Mouse (Mus musculus): Measurements from ENCODE around the gene Gm37240. TPM values are rescaled to one million over a fixed set of nuclear protein-coding genes. Genes with fewer than 3 reads are reported as not detected.

Gm37240 gene
- total and polyA plus RNA-seq, 3 experiments, result not detected

DNA sequence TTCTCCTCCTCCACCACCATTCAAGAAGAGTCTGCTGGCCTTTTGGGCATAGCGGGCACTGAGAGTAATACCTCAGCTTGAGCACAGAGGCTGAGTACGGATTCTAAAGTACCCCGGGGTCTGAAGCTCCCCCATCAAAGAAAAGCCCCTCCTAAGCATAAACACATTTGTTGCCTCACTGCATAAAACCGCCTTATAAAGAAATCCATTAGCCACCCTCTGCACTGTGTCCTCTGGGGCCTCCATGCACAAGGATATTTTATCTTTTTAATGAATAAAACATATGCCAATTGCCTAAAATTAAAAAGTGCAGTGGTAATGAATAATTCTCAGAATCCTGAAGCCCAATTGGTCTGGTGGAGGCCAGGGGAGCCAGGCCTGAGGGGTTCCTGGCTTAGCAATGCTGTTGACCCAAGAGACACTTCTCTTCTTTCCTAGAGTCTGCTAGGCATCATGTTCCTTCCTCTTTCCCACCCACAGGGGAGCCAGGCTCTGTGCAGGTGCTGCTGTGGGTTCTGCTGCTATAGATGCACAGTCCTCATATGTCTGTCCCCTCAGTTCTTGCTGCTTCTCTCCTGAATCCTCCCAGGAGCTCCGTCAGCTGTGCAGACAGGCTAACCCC lies 463.8 kb downstream of the Gm37240 start:
- no peaks in the 10 kb centered on the region for H3K36me3 ChIP-seq (replicated peaks)
- no peak for DNase-seq (ENCODE audit: low spot score)
- no peaks in the 10 kb centered on the region for H3K4me1 ChIP-seq (ENCODE audit: insufficient read depth, low read depth, low read length)
- ATAC-seq (ENCODE audit: extremely low read depth, insufficient number of reproducible peaks, low FRiP score, poor library complexity, severe bottlenecking), result no peak
- TF ChIP-seq TAL1 (conservative IDR thresholded peaks at IDR 0.05; ENCODE audit: low read depth, low read length) (no peak), GATA2 (IDR thresholded peaks at IDR 0.05; ENCODE audit: borderline replicate concordance, low read depth, low read length) (no peak), CTCF (IDR thresholded peaks at IDR 0.05; ENCODE audit: low read depth, low read length) (no peak), POLR2AphosphoS5 (IDR thresholded peaks at IDR 0.05; ENCODE audit: insufficient replicate concordance, low read depth, low read length) (no peak), GATA1 (IDR thresholded peaks at IDR 0.05; ENCODE audit: borderline replicate concordance, low read length) (no peak)
- H3K27me3 ChIP-seq (ENCODE audit: insufficient read depth, low read length), result no peaks in the 10 kb centered on the region
- H3K9me3 ChIP-seq (replicated peaks), result no peaks in the 10 kb centered on the region
- no peak overlapping the region for H3K4me3 ChIP-seq (ENCODE audit: low read depth, low read length)

GRCm38 (mm10) chr3:85421403-85421802 lies 465.9 kb downstream of the Gm37240 start:
- H3K36me3 ChIP-seq (replicated peaks), result no peaks in the 10 kb centered on the region
- no peak for DNase-seq (ENCODE audit: low spot score)
- no peak overlapping the region for H3K4me3 ChIP-seq (ENCODE audit: low read depth, low read length)
- TF ChIP-seq CTCF (IDR thresholded peaks at IDR 0.05; ENCODE audit: low read depth, low read length) (no peak), TAL1 (conservative IDR thresholded peaks at IDR 0.05; ENCODE audit: low read depth, low read length) (no peak), GATA2 (IDR thresholded peaks at IDR 0.05; ENCODE audit: borderline replicate concordance, low read depth, low read length) (no peak), GATA1 (IDR thresholded peaks at IDR 0.05; ENCODE audit: borderline replicate concordance, low read length) (no peak), POLR2AphosphoS5 (IDR thresholded peaks at IDR 0.05; ENCODE audit: insufficient replicate concordance, low read depth, low read length) (no peak)
- no peak for ATAC-seq (ENCODE audit: extremely low read depth, insufficient number of reproducible peaks, low FRiP score, poor library complexity, severe bottlenecking)
- H3K9me3 ChIP-seq (replicated peaks), result no peaks in the 10 kb centered on the region
- H3K4me1 ChIP-seq (ENCODE audit: insufficient read depth, low read depth, low read length), result no peaks in the 10 kb centered on the region
- no peaks in the 10 kb centered on the region for H3K27me3 ChIP-seq (ENCODE audit: insufficient read depth, low read length)

DNA sequence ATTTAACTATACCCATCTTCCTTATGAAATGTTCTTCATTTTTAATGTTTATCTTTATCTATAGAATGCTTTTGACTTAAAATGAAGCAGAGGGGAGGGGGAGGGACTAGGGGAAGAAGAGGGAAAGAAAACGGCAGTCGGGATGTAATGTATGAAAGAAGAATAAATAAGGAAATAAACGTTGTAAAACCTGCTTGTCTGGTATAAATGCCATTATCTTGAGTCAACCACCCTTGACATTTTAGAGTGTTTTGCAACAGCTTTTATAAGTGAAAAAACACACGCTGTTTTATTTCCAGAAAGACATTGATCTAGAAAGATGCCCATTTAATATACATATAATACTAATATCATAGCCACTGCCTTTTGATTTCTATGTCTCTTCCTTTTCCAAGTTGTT lies 469.7 kb downstream of the Gm37240 start:
- Histone ChIP-seq H3K4me3 (ENCODE audit: low read depth, low read length) (no peak overlapping the region), H3K9me3 (replicated peaks) (no peaks in the 10 kb centered on the region), H3K36me3 (replicated peaks) (no peaks in the 10 kb centered on the region), H3K4me1 (ENCODE audit: insufficient read depth, low read depth, low read length) (no peaks in the 10 kb centered on the region), H3K27me3 (ENCODE audit: insufficient read depth, low read length) (no peaks in the 10 kb centered on the region)
- no peak for DNase-seq (ENCODE audit: low spot score)
- TF ChIP-seq POLR2AphosphoS5 (IDR thresholded peaks at IDR 0.05; ENCODE audit: insufficient replicate concordance, low read depth, low read length), result no peak
- no peak for TF ChIP-seq TAL1 (conservative IDR thresholded peaks at IDR 0.05; ENCODE audit: low read depth, low read length)
- TF ChIP-seq CTCF (IDR thresholded peaks at IDR 0.05; ENCODE audit: low read depth, low read length), result no peak
- no peak for TF ChIP-seq GATA1 (IDR thresholded peaks at IDR 0.05; ENCODE audit: borderline replicate concordance, low read length)
- no peak for TF ChIP-seq GATA2 (IDR thresholded peaks at IDR 0.05; ENCODE audit: borderline replicate concordance, low read depth, low read length)
- no peak for ATAC-seq (ENCODE audit: extremely low read depth, insufficient number of reproducible peaks, low FRiP score, poor library complexity, severe bottlenecking)

DNA sequence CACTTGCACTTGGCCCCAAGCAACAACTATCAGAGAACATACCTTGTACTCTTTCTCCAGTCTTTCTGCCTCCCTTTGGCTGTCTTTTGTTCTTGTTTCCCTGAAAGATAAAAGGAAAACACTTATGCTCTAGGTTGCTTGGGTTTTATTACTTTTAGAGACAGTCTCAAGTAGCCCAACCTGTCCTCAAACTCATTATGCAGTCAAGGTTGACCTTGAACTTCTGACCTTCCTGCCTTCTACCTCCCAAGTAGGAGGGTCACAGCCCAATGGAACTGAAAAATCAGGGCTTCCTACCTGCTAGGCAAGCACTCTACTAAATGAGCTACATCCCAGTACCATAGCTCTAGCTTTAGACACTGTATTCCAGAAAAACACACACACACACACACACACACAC lies 488.5 kb downstream of the Gm37240 start:
- H3K36me3 ChIP-seq (replicated peaks), result no peaks in the 10 kb centered on the region
- no peak for DNase-seq (ENCODE audit: low spot score)
- TF ChIP-seq TAL1 (conservative IDR thresholded peaks at IDR 0.05; ENCODE audit: low read depth, low read length) (no peak), GATA1 (IDR thresholded peaks at IDR 0.05; ENCODE audit: borderline replicate concordance, low read length) (no peak), POLR2AphosphoS5 (IDR thresholded peaks at IDR 0.05; ENCODE audit: insufficient replicate concordance, low read depth, low read length) (no peak), CTCF (IDR thresholded peaks at IDR 0.05; ENCODE audit: low read depth, low read length) (no peak), GATA2 (IDR thresholded peaks at IDR 0.05; ENCODE audit: borderline replicate concordance, low read depth, low read length) (no peak)
- no peak overlapping the region for H3K4me3 ChIP-seq (ENCODE audit: low read depth, low read length)
- H3K4me1 ChIP-seq (ENCODE audit: insufficient read depth, low read depth, low read length), result no peaks in the 10 kb centered on the region
- H3K27me3 ChIP-seq (ENCODE audit: insufficient read depth, low read length), result no peaks in the 10 kb centered on the region
- H3K9me3 ChIP-seq (replicated peaks), result peaks cover 26% of the 10 kb centered on the region
- ATAC-seq (ENCODE audit: extremely low read depth, insufficient number of reproducible peaks, low FRiP score, poor library complexity, severe bottlenecking), result no peak

GRCm38 (mm10) chr3:85398483-85398835 lies 488.9 kb downstream of the Gm37240 start:
- H3K36me3 ChIP-seq (replicated peaks), result no peaks in the 10 kb centered on the region
- DNase-seq (ENCODE audit: low spot score), result no peak
- peaks cover 26% of the 10 kb centered on the region for H3K9me3 ChIP-seq (replicated peaks)
- no peak overlapping the region for H3K4me3 ChIP-seq (ENCODE audit: low read depth, low read length)
- TF ChIP-seq TAL1 (conservative IDR thresholded peaks at IDR 0.05; ENCODE audit: low read depth, low read length), result no peak
- TF ChIP-seq CTCF (IDR thresholded peaks at IDR 0.05; ENCODE audit: low read depth, low read length), result no peak
- TF ChIP-seq GATA1 (IDR thresholded peaks at IDR 0.05; ENCODE audit: borderline replicate concordance, low read length), result no peak
- no peak for TF ChIP-seq GATA2 (IDR thresholded peaks at IDR 0.05; ENCODE audit: borderline replicate concordance, low read depth, low read length)
- TF ChIP-seq POLR2AphosphoS5 (IDR thresholded peaks at IDR 0.05; ENCODE audit: insufficient replicate concordance, low read depth, low read length), result no peak
- H3K27me3 ChIP-seq (ENCODE audit: insufficient read depth, low read length), result no peaks in the 10 kb centered on the region
- no peak for ATAC-seq (ENCODE audit: extremely low read depth, insufficient number of reproducible peaks, low FRiP score, poor library complexity, severe bottlenecking)
- no peaks in the 10 kb centered on the region for H3K4me1 ChIP-seq (ENCODE audit: insufficient read depth, low read depth, low read length)

DNA sequence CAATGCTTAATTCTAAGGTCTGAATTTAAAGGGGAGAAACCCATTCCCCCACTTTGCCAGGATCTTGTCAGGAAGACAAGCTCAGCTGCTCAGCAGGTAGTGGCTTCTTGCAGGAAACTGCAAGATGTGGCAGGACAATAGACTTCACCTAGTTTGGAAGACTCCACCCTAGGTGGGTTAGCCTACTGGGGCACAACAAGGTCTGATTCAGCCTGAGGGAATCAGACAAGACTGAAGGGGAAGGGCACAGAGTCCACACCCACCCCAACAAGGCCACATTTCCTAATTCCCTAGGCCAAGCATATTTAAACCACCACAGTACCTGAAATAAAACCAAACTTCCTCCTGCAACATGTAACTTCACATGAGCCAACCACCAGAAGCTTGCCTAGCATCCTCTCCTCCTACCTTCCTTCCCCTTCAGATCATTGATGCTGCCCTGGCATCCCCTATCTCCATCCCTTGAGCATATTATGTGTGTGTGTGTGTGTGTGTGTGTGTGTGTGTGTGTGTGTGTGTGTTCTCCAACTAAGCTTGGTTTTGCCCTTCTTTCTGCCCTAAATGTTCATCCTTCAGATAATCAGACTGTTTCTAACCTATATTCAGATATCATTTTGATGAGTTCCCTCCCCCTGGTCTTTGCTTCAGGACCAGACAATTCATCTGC lies 489.4 kb downstream of the Gm37240 start:
- H3K4me1 ChIP-seq (ENCODE audit: insufficient read depth, low read depth, low read length), result no peaks in the 10 kb centered on the region
- H3K4me3 ChIP-seq (ENCODE audit: low read depth, low read length), result no peak overlapping the region
- TF ChIP-seq TAL1 (conservative IDR thresholded peaks at IDR 0.05; ENCODE audit: low read depth, low read length), result no peak
- no peak for TF ChIP-seq GATA2 (IDR thresholded peaks at IDR 0.05; ENCODE audit: borderline replicate concordance, low read depth, low read length)
- no peak for TF ChIP-seq GATA1 (IDR thresholded peaks at IDR 0.05; ENCODE audit: borderline replicate concordance, low read length)
- no peak for TF ChIP-seq CTCF (IDR thresholded peaks at IDR 0.05; ENCODE audit: low read depth, low read length)
- no peak for TF ChIP-seq POLR2AphosphoS5 (IDR thresholded peaks at IDR 0.05; ENCODE audit: insufficient replicate concordance, low read depth, low read length)
- ATAC-seq (ENCODE audit: extremely low read depth, insufficient number of reproducible peaks, low FRiP score, poor library complexity, severe bottlenecking) (no peak), DNase-seq (ENCODE audit: low spot score) (no peak)
- peaks cover 26% of the 10 kb centered on the region for H3K9me3 ChIP-seq (replicated peaks)
- H3K36me3 ChIP-seq (replicated peaks), result no peaks in the 10 kb centered on the region
- H3K27me3 ChIP-seq (ENCODE audit: insufficient read depth, low read length), result no peaks in the 10 kb centered on the region
